Mouse (Mus musculus) gastrocnemius, adult 2 months (tissue): ENCODE results near the gene Pls1. TPM values are rescaled to one million over a fixed set of nuclear protein-coding genes. Genes with fewer than 3 reads are reported as not detected.
A peak's percentile ranks its signal among the peaks of the same experiment; 100 is the strongest.

Experiments used
- DNase-seq: peaks from one replicate; pipeline ENCODE4 v3.0.0; 2022
- H3K27ac ChIP-seq: fragments of 200-600 bp; 2 replicates; pipeline ENCODE4 v1.8.1; 2022; ENCODE audit warnings: mild to moderate bottlenecking
- H3K4me3 ChIP-seq: fragments of 200-600 bp; 2 replicates; pipeline ENCODE4 v1.8.1; 2022; ENCODE audit warnings: mild to moderate bottlenecking, moderate library complexity
- CTCF ChIP-seq: fragments of 200-600 bp; IDR thresholded peaks from 2 replicates; pipeline ENCODE4 v1.8.1; 2022; ENCODE audit warnings: antibody characterized with exemption, mild to moderate bottlenecking, moderate library complexity
- intact Hi-C: fragments of 180-260 bp; cut with DNase I; formaldehyde crosslinking; loops from one replicate; pipeline ENCODE4 v1.15.1; 2025
- total RNA-seq, 2 experiments: library from RNA; stranded (reverse); gene quantifications; 2 replicates each; pipeline ENCODE4 v1.2.3; 2021

The Pls1 gene
- total RNA-seq, 2 experiments from 2014 or later = 0.06 TPM; not detected in 1

DNA sequence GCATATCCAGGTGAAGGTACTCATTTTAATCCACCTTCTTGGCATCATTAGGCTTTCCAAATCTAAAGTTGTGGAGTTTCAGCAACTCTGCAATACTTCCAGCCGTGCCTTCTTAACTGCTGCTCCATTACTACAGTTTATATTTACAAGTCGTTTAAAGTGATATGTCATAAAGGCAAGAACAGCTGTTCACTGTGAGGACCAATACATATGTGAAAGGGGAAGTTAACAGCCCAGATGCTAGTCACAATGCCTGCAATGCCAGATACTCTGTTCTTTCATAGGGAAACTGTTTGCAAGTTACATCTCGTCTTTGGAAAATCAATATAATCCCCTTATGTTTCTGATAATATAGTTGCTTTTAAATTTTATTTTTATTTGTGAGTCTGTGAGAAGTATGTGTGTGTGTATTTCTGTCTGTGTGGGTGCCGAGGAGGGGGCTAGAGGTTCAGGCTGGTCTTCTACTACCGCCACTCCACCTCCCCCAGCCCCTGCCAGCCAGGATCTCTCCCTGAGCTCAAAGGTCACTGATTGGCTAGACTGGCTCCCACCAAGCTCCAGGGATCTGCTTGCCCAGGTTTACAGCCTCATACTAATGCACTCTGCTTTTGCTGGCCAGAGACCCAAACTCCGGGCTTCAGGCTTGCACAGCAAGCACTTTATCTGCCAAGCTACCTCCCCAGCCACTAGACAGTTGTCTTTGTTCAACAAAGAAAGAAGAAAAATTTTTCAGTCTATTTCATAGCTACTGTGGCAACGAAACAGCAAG, 100.1 kb downstream of the Pls1 start:
- Histone ChIP-seq H3K4me3 (no peak overlapping the region), H3K27ac (no peak overlapping the region)
- no peak for DNase-seq
- no peak for TF ChIP-seq CTCF
- intact Hi-C loops = no loop called here

GRCm38 (mm10) chr9:95736238-95736637, 108.9 kb downstream of the Pls1 start:
- peak; percentile 7; the same call in 1 of the 2 replicates for TF ChIP-seq CTCF
- Histone ChIP-seq H3K27ac (no peak overlapping the region), H3K4me3 (no peak overlapping the region)
- intact Hi-C loops = no loop called here
- DNase-seq = no peak

DNA sequence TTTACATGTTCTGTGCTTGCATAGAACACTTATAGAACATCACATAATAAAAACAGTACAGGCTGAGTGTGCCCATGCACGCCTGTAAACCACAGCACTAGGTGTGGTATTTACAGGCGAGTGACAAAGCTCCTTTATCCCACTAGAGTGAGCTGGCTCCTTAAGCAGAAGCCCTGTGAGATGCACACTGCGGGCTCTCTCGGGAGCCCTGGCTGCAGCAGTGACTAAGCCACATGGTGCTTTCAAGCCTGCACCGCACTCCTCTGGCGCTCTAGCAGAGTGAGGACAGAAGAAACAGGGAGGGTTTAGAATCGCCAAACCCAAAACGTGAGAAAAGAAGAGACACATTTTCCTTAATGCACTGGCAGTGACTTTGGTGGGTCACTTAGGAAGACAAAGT, 132.5 kb downstream of the Pls1 start:
- no peak for DNase-seq
- Histone ChIP-seq H3K4me3 (no peak overlapping the region), H3K27ac (no peak overlapping the region)
- intact Hi-C loops = no loop called here
- no peak for TF ChIP-seq CTCF

DNA sequence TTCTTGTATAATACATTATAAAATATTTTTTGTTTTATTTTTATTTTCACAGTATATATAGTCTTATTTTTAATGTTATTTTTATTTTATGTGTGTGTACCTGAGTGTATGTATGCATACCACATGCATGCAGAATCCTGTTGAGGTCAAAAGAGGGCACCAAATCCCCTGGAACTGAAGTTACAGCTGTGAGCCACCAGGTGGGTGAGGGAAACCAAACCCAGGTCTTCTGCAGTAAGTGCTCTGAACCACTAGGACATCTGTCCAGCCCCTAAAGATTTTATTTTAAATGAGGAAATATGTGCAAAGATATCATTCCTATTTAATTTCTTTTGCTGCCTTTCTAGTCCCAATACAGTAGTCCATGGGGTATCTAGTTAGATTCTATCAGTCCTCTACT, 136.2 kb downstream of the Pls1 start:
- no peak; the same call in 1 of the 2 replicates for TF ChIP-seq CTCF

DNA sequence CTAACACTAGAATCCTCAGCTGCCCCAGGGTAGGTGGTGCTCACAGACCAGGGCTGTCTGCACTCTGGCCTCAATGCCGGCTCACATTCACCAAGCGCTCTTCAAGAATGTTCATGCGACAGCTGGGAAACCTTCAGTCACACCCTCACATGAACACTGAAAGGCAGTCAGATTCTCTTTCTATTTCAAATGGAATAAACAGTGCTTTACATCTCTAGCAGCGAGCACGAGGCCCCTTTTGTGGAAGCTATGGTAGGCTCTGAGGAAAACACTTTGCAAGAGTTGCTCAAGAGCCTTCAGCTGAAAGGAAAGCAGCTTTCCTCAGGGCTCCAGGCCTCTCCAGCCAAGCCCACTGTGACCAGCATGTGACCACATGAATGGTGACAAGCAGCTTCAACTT, 139.7 kb downstream of the Pls1 start:
- Histone ChIP-seq H3K27ac (no peak overlapping the region), H3K4me3 (no peak overlapping the region)
- no peak for DNase-seq
- intact Hi-C loops = no loop called here
- TF ChIP-seq CTCF = no peak

More for the DNA sequence above, 136.2 kb downstream of the Pls1 start:
- Histone ChIP-seq H3K27ac (no peak overlapping the region), H3K4me3 (no peak overlapping the region)
- intact Hi-C loops = no loop called here
- DNase-seq = no peak

DNA sequence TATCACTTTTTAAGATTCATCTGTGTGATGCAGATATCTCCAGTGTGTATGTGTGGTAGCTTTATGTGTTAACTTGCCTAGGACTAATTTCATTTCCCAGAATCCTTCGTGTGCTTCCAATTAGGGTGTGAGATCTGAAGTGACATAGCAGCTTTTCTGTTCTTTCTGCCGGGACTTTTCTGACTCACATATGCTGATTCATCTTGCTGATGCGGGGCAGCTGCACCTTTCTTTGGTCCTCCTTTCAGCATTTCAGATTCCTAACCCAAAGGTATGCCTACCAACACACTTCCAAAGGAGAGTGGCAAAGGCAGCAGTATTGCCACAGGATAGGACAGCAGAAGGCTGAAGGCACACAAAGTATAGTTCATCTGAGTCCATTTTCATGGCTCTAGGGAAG, 141.0 kb downstream of the Pls1 start:
- DNase-seq = no peak
- Histone ChIP-seq H3K27ac (no peak overlapping the region), H3K4me3 (no peak overlapping the region)
- intact Hi-C loops = no loop called here
- TF ChIP-seq CTCF = no peak

Other genes starting within 250 kb of the Pls1 start
- gene Pcolce2, start 207.7 kb downstream of the Pls1 start, total RNA-seq = 10 to 100 TPM in 1 of 2 experiments, 1 to 10 TPM in 1; 8.2 to 13.7 TPM
- 1 to 10 TPM in 1 of 2 experiments, under 1 TPM in 1; 0.71 to 1.2 TPM for gene Trpc1, start 94.9 kb downstream of the Pls1 start, total RNA-seq
- 1 to 10 TPM; 4.2 to 5.2 TPM for gene Atr, start 12.3 kb upstream of the Pls1 start, total RNA-seq
- 10 to 100 TPM; 10.3 to 11.2 TPM for gene Xrn1, start 109.4 kb upstream of the Pls1 start, total RNA-seq